Mouse (Mus musculus) mouse embryonic stem cell (cell line): ENCODE measurements around the gene Bin2.

ENCODE experiments used
- in situ Hi-C, 2 experiments: fragments of 300-500 bp; cut with MboI; formaldehyde crosslinking; loops; 1 replicate in 1 of 2; 3 replicates in 1 of 2; pipeline ENCODE4 v1.14.3; 2019 to 2020; ENCODE audit warnings: low sequenced_read_pairs in 2 of 2, low pct_unique_long_range_greater_than_20kb in 1 of 2, mixed read lengths in 1 of 2; ENCODE audit not compliant: unreplicated experiment in 1 of 2

Bin2 gene

DNA sequence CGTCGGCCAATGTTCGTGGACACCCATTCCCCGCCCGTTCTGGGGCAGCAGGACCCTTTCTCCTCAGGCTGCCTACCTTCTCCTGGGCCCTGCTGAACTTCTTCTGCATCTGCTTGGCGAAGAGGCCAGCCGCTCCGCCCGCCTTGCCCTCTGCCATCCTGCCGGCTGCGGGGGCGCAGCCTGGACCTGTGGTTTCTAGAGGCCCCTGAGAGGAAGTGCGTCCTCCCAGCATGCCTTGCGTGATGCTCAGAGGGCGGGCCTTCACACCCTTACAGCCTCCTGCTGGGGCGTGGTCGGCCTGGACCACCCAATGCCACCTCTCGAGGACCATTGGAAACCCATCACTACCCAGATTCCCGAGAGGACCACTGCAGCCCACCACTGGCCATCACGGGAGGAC lies at the start of gene Bin2:
Bin2 (minus strand) TSS at position 217 of the 400 bp plus-strand sequence.
- in situ Hi-C loops: no loop called here

- in situ Hi-C loops: no loop called here
These were observed 49.2 kb upstream of the Bin2 start for GRCm38 (mm10) chr15:100718572-100718971.

- in situ Hi-C loops: no loop called here
These were observed 48.6 kb upstream of the Bin2 start for GRCm38 (mm10) chr15:100717933-100718332.

DNA sequence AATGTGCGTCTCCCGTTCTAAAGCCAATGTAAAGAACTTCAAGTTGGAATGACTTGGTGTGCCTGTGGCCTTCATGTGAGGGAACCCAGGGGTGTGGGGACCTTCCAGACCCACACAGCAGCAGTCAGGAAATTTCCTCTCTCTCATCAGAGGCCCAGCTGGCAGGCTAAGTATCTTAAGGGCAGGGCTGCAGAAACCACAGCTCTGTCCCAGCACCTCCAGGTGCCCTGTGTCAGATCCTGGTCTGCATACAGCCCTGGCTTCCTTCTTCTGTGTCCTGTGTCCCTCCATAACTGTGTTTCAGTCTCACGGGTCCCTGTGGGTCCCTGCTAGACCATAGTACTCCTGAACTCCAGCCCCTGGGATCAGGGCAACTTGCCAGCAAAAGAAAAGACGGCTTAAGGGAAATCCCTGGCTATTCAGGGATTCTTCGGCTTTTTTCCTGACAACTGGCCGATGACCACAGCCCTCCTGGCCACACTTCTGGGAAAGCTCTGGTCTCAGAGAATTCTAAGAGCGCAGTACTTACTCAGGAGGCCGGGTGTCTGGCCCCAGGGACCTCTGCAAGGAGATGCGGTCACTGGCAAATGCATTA lies 46.1 kb upstream of the Bin2 start:
- in situ Hi-C loops: no loop called here

- in situ Hi-C loops: no loop called here
These were observed 45.1 kb upstream of the Bin2 start for GRCm38 (mm10) chr15:100714470-100714869.

GRCm38 (mm10) chr15:100710838-100711237 lies 41.5 kb upstream of the Bin2 start:
- in situ Hi-C loops: no loop called here

- in situ Hi-C loops: no loop called here
These were observed 39.2 kb upstream of the Bin2 start for GRCm38 (mm10) chr15:100708433-100709078.

GRCm38 (mm10) chr15:100706226-100706625 lies 36.9 kb upstream of the Bin2 start:
- in situ Hi-C loops: no loop called here

GRCm38 (mm10) chr15:100705376-100705775 lies 36.0 kb upstream of the Bin2 start:
- in situ Hi-C loops: no loop called here

DNA sequence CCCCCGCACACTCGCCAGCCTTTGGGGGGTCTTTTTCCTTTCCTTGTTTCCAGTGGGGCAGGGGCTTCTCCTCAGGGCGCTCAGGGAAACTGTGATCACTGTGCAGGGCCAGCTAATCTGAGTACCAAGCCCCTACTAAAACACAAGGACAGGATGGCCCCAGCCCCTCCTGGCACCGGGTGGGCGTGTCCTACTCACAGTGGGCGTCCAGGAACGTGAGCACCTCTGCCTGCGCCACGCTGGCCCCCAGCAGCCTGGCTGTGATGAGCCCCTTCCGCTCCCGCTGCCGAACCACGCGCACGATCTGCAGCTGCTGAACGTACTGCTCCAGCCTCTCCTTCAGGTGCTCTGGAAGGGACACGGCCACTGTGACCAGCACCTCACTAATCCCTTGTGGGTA lies 34.6 kb upstream of the Bin2 start:
- in situ Hi-C loops: no loop called here

GRCm38 (mm10) chr15:100701856-100702255 lies 32.5 kb upstream of the Bin2 start:
- in situ Hi-C loops: no loop called here

- in situ Hi-C loops: no loop called here
These were observed 31.8 kb upstream of the Bin2 start for GRCm38 (mm10) chr15:100701108-100701507.

DNA sequence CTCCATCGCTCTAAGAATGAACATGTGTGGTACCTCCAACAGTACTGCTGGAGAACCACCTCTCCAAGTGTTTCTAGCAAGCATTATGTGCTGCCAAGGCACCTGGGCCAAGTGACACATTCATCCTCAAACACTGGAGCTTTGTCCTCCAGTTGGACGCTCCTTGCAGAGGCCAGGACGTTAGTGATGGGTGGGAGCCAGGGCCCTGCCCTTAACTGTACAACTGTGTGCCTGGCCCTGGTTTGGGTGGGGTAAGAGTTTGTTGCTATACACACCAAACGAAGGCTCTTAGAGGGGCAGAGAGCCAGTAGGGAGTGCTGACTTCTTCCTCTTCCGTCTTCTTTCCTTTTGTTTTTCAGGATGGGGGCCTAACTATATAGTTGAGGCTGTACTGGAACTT lies 31.1 kb upstream of the Bin2 start:
- in situ Hi-C loops: no loop called here

DNA sequence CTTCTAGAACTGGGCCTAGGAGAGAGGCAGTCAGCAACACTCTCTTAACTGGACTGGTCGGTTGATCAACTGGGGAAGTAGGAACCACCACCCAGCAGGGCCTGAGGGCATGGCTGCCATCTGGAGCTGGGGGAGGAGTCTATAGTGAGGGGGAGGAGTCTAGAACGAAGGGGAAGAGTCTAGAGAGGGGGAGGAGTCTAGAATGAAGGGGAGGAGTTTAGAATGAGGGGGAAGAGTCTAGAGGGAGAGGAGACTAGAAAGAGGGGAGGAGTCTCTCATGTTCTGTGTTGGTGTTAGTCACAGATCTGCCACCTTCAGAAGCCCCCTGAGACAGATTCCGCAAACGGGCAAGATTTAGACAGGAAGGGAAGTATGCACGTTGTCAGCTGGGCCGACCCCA lies 30.0 kb upstream of the Bin2 start:
- in situ Hi-C loops: no loop called here

DNA sequence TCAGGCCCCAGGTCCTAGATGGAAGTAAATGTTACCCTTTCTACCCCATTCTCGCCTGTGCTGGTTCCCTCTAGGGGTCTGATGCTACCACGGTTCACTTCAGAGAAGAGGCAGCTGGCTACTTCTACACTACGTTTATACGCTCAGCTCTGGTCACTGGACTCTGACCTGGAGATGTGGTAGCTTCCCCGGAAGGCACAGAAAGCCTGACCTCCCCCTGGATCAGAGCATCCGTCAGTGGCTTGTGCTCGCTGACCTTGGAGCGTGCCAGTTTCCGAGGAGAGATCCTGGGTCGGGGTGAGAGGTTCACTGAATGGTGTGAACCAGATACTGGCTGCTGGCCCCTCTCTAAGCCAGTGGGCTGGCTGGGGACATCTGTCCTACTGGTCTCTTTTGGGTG lies 28.7 kb upstream of the Bin2 start:
- in situ Hi-C loops: no loop called here

DNA sequence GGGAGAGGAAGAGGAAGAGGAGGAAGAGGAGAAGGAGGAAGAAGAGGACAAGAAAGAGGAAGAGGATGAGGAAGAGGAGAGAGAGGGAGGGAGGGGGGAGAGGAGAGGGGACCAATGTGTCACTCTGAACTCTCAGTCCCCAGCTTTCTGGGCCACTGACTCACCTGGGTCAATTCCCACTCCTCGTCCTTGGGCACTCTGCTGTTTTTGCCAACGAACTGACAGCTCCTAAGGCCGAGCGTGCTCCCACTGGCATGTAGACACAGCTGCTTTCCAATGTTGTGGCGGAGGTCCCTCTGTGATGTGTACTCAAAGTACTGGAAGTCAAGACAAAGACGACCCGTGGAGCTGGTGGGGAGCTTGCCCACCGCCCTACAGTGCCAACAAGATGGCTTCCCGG lies 25.1 kb upstream of the Bin2 start:
- in situ Hi-C loops: no loop called here

- in situ Hi-C loops: no loop called here
These were observed 22.6 kb upstream of the Bin2 start for GRCm38 (mm10) chr15:100691990-100692389.

DNA sequence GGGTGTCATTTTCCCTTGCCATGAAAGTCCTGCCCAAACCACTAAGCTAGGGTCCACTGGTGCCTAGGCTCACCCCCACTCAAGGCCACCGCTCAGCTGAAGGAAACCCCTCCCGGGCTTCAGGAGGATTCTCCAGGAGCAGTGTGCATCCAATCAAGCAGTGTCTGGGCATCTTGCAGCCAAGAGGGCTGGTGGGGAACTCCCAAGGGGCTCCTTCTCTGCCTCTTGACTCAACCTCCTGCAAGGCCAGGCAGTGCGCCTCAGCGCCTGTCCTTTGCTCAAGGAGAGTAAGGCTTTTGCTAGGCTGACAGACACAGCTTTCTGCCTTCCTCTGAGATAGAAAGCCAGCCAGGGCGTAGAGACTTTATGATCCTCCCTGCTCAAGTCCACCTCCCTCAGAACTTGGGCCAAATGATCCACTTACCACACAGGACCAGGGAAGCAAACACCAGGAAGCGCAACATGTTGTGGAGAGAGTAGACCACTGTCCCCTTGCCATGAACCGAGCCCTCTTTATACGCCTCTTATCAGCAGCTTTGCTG lies 18.1 kb upstream of the Bin2 start, which contains the start of gene Cela1:
Cela1 (minus strand) TSS at position 492 of the 542 bp plus-strand sequence.
- in situ Hi-C loops: no loop called here

DNA sequence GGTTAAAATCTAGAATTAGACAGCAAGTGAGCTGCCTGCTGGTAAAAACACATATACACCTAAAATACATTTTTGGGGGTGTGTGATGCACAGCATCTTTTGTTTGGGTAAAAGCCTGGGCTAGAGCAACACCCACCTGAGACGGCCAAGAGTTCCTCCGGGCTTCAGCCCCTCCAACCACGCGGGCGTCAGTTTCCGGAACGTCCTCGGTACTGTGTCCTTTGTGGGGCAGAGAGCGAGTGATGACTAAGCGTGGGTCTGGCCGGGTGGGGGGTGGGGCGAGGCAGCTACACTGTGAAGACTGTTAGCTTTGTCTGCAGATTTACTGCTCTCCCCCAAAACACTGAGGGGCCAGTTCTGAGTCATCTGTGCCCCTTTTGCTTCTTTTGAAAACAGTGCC lies 17.6 kb upstream of the Bin2 start:
- in situ Hi-C loops: no loop called here

DNA sequence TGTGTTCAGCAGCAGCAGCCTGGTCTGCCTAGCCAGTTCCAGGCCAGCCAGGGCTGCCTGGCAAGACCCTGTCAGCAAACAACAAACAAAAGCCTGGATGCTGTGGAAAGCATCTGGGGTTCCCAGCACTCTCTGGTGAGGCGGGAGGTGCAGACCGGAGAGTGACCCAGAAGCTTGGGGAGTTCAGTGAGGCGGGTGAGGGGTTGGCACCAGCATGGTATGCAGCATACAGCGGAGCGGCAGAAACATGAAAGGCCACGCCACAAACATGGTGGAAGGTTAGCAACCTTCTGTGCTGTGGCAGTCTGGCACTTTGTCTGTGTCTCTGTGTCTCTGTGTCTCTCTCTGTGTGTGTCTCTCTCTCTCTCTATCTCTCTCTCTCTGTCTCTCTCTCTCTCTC lies 17.1 kb upstream of the Bin2 start:
- in situ Hi-C loops: no loop called here
